Mouse (Mus musculus) heart, postnatal 36 days (tissue): ENCODE data around the gene Chst10. TPM values are rescaled to one million over a fixed set of nuclear protein-coding genes. Genes with fewer than 3 reads are reported as not detected.

Experiments used
- DNase-seq, 2 experiments: peaks; one replicate each; pipeline ENCODE4 v3.0.0; 2021 to 2022
- intact Hi-C: fragments of 180-260 bp; cut with DNase I; formaldehyde crosslinking; loops from one replicate; pipeline ENCODE4 v1.15.1; 2025
- total RNA-seq, 2 experiments: library from RNA; stranded (reverse); gene quantifications; 2 replicates each; pipeline ENCODE4 v1.2.3; 2021

The Chst10 gene
- total RNA-seq, 2 experiments from 2014 or later = 0.27 to 0.28 TPM

DNA sequence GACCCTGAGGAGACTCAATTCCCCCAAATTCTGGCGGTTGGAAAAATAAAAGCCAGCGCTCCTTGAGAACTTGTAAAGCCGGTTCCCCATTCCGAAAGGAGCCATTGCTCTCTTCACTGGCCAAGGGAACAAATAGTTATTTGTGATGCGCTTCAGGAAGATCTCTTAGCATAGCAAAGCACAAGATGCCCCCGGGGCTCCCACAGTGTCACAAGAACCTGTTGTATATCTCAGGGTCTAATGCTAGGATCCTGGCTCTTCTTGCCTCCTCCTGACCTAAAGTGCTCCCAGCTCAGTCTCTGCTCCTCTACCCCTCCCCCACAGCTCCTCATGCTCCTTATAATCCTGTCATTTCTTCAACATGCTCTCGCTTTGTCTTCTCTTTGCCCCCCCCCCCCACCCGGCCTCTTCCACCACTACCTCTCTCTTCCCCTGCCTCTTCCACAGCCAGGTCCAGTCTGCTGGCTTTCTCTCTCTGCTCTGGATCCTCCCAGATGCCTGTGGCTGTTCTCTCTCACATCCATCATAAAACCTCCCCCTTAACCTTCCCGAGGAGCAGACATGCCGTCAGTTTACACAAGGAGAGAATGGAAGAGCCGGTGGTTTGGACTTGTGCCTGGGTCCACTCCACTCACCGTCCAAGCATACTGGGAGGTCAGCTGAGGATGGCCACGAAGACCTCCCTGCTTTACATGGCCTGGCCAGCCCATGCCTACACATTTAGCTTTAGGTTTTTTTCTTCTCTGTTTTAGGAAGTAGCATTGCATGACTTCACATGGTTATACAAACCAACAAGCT, 28.4 kb downstream of the Chst10 start:
- DNase-seq = no peak
- intact Hi-C loops = no loop called here

DNA sequence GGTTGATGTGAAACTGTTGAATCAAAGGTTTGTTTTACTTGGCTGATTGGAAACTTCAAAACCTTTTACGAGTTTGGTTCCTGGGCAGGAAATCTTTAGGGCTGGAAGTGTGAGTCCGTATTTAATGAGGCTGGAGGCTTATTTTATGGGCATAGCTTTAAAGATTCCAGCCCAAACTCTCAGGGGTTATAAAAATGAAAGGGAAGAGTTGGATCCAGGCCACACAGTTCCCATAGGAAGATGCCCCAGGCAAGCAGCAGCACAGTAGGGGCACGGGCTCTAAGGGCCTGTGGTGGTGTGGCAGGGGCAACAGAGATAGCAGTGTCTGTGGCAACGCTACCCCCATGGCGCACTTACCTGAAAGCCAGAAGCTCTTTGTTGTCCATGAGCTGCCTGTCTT, 31.7 kb downstream of the Chst10 start:
- intact Hi-C loops = no loop called here
- no peak for DNase-seq

DNA sequence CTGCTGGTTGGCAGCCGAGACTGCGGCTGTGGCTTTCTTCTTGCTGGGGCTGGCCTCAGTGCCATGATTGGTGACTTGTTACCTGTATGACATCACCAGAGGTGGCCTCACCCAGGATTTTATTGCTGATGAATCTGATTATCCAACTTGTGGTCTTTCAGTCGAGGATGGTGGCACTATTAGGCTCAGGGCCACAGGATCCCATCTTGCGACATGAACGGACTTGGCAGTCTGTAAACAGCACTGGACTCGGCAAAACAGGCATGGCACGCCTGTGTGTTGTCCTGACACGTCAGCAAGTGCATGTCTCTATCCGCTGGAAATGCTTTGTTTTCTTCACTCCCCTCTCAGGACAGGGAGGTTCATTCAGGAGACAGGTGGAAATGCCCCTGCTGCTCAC, 33.6 kb downstream of the Chst10 start:
- no peak for DNase-seq
- intact Hi-C loops = no loop called here

DNA sequence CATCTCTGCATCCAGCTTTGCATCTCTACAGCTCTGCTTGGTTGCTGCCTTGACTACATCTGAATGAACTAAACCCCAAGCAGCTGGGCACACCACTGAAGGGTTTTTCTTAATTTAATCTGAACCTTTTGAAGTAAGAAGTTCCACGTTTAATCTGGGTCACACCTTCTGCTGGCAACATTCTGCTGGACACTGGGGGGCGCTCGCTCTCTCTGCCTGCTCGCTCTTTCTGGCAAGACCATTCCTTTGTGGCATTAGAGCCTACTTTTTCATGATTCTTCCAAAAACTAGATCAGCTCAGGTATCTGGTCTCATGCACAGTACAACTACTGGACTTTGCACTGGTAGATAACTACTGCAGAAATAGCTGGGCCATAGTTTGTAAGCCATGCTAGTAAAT, 35.7 kb downstream of the Chst10 start:
- no peak for DNase-seq
- intact Hi-C loops = no loop called here

DNA sequence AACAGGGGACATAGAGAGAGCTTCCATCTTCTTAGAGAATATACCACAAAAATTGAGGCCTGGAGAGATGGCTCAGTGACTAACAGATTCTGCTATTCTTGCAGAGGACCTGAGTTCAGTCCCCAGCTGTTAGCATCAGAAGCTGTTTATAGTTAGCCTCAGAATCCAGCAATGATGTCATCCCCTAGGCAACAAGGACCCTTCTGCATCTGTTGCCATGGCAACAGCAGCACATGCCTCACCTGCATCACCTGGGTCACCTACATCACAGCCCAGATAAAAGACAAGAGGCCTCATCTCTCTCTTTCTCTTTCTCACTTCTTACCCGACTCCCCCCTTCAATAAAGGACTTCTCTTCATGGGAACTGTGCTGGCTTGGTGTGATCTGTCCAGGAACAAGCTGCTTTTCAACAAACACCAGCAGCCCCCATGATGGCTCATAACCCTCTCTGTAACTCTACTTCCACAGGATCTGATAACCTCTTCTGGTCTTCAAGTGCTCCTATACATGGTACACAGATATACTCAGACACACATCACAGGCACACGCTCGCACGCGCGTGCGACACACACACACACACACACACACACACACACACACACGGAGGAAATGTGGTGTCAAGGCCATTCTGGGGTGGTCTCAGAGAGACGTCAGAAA, 37.0 kb downstream of the Chst10 start:
- intact Hi-C loops = no loop called here
- DNase-seq = no peak

DNA sequence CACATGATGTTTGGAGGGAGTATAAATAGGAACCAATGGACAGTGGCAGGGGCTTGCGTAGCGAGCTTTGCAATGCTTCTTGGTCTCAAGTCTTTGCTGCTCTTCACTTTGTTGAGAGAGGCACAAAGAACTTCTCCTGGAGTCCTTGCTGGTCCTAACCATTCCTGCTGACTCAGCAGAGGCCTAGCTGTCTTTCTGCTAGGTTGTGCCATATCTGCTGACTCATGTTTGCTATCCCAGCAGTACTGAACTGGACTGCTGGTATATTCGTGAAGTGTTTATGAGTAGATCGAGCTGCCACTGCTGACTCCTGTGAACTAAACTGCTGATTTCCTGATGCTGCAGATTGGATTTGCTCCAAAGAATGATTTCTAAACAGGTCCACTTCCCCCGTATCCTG, 37.8 kb downstream of the Chst10 start:
- intact Hi-C loops = no loop called here

DNA sequence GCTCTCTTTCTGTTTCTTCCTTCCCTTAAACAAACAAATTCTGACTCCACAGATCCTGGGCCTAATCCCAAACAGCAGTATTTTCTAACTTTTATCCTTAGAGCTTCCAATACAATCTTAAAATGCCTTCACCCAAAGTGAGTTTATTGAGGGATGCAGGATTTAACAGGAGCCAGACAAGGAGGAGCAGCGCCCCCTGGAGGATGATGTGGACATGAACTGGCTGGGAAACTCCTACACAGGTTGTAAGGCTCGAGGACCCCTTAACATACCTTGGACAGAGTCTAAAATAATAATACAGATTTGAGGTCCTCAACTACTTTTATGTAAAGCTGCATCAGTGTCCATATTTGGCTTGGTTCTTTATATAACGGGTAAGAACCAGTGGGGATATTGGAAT, 41.8 kb downstream of the Chst10 start:
- peak; percentile 15 to 47 for DNase-seq
- intact Hi-C loops = loop anchor here (5.0 kb wide), 1 partner anchor 669 kb away; no protein-coding TSS in a partner anchor

More for the DNA sequence above, 37.8 kb downstream of the Chst10 start:
- DNase-seq = no peak

DNA sequence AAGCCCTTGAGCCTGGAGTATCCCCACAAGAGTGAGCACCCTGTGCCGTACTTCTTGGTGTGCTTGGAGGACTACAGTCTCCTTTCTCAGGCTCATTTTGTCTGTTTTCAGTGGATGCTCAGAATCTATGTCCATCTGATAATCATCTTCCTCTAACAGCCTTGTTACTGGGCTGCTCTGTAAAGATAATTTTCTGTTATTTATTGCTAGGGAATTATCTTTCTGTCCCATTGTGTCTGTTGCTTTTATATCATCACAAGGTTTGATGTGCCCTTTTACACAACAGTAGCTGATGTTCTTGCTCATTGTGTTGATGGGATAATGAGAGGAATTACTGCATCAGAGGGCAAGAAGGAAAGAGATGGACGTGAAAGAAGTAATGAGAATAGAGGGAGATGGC, 45.7 kb downstream of the Chst10 start:
- no peak for DNase-seq

DNA sequence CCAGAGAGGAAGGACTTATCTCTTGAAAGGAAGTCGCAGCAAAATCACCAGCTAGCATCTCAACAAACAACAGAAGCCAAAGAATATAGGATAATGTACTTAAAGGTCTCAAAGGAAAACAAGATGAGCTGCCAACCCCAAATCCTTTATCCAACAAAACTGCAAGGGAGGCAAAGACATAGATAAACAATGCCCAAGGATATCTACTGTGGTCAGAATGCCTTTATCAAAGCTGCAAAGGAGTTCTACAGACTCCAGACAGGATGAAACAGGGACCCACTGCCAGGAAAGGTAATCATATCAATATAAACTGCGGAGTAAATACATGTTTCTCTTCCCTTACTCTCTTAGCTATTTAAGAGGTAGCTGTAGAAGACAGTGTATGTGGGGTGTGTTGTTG, 47.3 kb downstream of the Chst10 start:
- intact Hi-C loops = no loop called here
- DNase-seq = no peak

More for the DNA sequence above, 45.7 kb downstream of the Chst10 start:
- intact Hi-C loops = no loop called here

DNA sequence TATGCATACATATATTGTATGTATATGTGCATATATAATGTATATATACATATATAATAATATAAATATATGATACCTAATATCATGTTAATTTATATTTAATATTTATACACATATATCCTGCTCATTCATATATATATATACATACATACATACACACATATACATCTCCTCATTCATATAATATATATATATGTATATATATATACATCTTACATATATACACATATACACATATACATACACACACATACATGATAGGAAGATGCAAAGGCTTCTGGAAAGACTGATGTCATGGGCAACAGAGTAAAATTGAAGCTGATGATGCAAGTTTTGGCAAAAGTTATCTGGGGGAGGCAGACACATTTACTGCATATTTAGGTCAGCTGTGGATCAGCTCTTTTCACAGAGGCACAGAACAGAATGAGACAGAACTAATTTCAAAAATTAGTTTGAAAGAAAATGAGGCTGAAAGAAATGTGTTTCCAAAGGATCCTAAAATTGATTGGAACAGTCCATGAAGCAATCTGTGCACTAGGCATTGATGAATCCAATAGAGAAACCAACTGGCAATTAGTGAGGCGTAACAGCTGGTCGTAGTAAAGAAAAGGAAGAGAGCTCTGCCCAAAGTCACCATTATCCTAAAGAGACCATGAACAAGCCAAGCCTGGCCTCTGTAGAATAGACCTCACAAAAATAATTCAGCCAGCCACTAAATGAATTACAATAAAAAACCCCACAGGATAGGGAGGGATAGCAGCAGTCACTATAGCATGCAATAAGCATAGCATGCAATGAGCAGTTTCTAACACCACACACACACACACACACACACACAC, 49.3 kb downstream of the Chst10 start:
- intact Hi-C loops = no loop called here
- DNase-seq = no peak

DNA sequence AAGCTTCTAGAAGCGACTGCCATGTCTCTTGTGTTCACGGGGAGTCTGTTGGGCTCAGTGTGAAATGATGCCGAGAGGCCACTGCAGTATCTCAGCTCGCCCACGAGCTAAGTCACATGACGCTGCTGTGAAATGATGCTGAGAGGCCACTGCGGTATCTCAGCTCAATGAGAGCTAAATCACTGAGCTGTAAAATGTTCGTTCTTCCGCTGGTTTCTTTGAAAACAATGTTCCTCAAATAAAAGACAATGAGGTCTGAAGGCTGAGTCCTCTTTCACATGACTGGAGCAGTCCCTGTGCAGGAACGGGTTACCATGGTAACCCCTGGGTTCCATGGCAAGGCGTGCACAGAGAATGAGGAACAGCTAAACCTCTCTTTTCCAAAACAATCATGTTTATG, 50.0 kb downstream of the Chst10 start:
- intact Hi-C loops = no loop called here

DNA sequence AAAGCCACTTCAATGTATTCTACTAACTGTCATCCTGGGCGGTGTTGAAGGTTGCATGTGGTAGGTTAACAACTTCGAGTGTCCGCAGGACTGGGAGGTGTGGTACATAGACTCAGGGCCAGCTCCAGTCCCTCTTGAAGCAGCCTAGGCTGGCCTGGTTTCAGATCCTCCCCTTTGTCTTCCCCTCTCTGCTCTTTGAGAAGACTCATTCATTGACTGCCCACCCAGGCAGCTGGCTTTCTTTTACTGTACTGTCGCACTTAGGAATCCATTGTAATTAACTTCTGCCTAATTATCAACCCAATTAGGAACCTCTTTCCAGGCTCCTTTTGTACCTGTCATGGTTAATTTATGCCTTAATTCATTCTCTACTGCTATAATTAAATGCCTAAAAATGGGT, 54.7 kb downstream of the Chst10 start:
- DNase-seq = no peak
- intact Hi-C loops = no loop called here

More for the DNA sequence above, 50.0 kb downstream of the Chst10 start:
- DNase-seq = no peak

DNA sequence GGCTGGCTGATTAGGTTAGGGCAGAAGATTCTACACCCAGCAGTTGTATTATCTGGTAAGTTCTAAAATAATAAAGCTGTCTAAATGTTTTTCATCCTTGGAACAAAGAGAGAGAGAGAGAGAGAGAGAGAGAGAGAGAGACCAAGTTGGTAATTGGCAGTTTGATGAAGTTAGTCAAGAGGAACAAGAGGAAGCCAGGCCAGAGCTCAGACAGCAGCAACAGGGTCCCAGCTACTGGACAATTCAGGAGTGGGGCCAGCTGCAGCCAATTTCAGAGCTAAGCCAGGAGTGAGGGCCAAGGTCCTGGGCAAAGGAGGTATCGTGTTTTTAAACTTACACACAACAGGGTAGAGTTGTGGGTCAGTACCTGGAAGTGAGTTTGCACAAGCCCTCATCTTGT, 55.1 kb downstream of the Chst10 start:
- DNase-seq = no peak
- intact Hi-C loops = no loop called here

DNA sequence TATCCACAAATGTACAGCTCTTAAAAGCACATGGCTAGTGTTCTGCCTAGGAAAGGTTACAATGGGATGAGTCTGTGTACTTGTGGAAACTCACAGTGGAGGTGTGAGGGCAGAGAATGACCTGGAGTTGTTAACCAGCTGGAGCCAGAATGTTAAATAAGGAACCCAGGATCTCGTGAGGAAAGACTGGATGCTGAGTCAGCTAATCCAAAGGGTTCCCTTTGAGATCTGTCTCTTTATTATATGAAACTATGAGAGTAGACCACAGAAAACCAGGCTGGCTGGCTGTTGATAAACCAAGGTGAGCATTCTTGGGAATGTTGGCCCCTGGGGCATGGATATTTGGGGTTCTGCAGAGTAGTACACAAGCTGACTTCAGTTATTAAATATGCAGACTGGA, 58.0 kb downstream of the Chst10 start:
- intact Hi-C loops = no loop called here
- DNase-seq = no peak

DNA sequence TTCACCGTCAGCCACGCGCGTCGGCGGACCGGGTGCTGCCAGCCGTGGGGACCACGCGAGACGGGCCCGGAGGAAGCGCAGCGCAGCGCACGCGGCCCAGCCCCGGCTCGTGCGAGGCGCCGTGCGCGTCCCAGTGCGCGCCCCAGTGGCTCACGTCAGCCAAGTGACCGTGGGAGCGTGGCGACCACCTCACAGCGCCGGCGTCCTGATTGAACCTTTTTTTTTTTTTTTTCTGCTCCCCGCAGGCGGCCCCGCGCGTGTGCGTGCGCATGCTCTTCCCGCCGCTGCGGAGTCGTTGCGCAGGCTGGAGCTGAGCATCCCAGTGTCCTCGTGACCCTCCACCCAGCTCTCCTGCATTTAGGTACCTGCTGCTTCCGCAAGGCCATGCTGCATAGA, 61.5 kb downstream of the Chst10 start, which contains the start of gene Lonrf2:
Gene Lonrf2, minus strand, starts transcription at position 235 of the 396 bp plus-strand sequence.
- intact Hi-C loops = no loop called here
- peak in 1 of 2 experiments; percentile 3 for DNase-seq

DNA sequence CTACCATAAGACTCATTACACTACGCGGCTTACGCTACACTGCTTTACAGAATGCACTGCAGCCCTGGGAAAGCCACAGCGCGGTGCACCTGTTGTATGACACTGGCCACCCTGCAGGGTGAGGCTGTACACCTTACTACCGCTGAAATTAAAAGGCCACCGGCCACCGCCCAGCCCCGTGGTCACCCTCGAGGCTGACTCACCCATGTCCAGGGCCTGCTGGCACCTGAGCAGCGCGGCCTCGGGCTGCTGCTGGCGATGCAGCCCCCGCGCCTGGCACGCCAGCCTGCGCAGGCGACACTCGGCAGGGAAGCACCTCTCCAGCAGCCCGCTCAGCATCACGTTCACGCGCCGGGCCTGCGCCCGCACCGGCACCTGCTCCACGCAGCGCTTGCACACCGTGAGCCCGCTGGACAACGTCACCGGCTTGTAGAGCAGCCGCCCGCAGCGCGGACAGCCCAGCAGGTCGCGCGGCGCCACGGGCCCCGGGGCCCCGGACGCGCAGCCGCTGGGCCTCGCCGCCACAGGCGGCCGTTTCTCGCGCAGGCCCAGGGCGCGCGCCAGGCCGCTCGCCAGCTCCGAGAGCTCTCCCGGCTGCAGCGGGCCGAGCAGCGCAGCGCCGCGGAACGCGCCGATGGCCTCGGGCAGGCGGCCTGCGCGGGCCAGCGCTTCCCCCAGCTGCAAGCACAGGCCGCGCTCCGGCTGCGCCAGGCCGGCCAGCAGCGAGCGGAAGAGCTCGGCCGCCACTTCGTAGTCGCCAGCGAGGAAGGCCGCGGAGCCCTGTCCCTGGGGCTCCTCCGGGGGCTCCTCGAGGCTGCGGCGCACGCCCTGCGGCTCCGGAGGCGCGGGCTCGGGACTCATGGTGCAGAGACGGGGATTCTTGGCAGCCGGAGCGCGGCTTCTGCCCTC, 62.1 kb downstream of the Chst10 start:
- intact Hi-C loops = no loop called here
- peak; percentile 15 to 42 for DNase-seq

DNA sequence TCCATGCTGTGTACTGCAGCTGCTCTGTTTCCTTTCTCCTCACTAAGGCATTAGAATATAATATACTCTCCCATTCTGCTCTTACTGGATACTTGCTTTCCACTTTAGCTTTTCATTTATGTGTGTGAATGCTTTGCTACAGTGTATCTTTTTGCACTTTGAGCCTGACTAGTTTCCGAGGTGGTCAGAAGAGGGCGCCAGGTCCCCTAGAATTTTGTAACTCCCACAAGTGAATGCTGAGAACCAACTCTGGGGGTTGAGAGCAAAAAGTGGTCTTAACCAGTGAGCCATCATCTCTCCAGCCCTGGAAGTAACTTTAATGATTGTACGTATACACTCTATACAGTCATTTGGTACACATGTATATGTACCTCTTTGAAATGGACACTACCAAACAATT, 63.1 kb downstream of the Chst10 start:
- no peak for DNase-seq
- intact Hi-C loops = no loop called here

DNA sequence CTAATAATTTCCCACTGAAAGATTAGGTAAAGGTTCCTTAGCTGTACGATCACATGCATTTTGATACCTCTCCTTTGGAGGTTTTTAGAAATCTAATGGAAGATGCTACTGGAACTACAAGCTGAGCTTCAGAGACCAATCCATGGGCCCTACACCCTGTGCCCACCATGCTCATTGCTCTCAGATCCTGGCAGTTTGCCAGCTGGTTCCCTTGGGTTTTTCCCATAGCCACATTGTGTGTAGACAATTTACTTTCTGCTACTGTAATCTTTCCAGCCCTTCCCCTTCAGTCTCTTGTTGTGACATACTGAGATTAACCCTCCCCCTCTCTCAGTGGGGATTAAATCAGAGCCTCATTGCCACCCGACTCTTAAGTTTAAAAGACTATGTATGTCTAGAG, 73.0 kb downstream of the Chst10 start:
- intact Hi-C loops = no loop called here
- DNase-seq = no peak

DNA sequence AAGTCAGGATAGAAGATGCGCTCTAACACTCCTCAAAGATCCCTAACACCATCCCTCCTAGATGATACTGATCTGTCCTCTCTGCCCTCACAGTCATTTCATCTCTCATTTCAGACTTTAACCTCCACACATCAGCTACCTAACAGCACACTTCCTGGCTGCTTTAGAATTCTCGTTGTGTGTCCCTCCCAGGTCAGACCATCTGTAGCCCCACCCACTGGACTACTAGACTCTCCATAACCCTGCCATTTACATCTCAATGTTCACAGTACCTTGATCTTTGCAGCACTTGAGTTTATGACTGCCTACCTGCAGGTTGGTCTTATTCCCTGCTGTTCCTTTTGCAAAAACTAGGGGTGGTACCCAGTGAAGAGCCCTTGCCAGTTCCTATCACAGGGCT, 74.1 kb downstream of the Chst10 start:
- intact Hi-C loops = no loop called here
- DNase-seq = no peak

DNA sequence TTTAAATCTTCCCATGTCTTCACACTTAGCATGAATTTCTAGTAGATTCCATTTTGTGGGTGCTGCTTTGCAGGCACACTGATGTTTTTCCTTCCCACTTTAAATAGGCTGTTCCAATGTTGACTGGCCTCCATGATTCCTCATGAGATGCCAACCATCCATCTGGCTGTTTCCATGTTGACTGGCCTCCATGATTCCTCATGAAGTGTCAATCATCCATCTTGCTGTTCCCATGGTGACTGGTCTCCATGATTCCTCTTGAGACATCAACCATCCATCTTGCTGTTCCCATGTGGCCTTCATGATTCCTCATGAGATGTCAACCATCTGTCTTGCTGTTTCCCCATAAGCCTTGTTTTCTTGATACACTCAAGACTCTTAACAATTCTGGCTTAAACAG, 78.3 kb downstream of the Chst10 start:
- DNase-seq = no peak
- intact Hi-C loops = no loop called here
